Mouse (Mus musculus) liver, adult 2 months (tissue): Measurements from ENCODE around the gene Cdh23.

Experiments used
- CTCF ChIP-seq: fragments of 200-500 bp; IDR thresholded peaks from 2 replicates; pipeline ENCODE4 v1.5.1; 2011; ENCODE audit warnings: low read depth, low read length, control low read depth
- POLR2A ChIP-seq: fragments of 200-500 bp; IDR thresholded peaks from 2 replicates; pipeline ENCODE4 v1.6.1; 2011; ENCODE audit warnings: low read length, control low read depth; ENCODE audit not compliant: insufficient read depth; ENCODE audit errors: extremely low read depth

DNA sequence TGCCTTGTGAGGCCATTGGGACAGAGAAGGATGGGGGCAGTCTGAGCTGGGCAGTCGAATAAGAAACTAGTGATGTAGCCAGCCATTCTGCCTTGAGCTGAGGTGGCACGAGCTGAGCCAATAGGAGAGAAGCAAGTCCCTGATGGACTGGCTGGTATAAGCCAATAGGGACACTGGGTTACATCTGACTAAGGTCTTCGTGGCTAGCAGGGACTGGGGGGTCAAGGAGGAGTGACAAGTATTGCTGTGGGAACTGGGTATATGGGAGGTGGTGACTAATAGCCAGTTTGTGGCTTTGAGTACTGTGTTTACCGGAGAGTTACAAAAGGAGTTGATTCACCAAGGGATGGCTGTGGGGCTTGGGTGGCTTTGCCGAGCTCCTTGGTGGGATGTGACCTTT is 300.7 kb downstream of the Cdh23 start:
- TF ChIP-seq CTCF (no peak), POLR2A (no peak)
